Mouse (Mus musculus) right cerebral cortex, adult 18-20 months (tissue): ENCODE measurements around the gene Edf1.

Experiments used
- DNase-seq: peaks from one replicate; pipeline ENCODE4 v3.0.0; 2022; ENCODE audit warnings: mixed read lengths

Edf1 gene

DNA sequence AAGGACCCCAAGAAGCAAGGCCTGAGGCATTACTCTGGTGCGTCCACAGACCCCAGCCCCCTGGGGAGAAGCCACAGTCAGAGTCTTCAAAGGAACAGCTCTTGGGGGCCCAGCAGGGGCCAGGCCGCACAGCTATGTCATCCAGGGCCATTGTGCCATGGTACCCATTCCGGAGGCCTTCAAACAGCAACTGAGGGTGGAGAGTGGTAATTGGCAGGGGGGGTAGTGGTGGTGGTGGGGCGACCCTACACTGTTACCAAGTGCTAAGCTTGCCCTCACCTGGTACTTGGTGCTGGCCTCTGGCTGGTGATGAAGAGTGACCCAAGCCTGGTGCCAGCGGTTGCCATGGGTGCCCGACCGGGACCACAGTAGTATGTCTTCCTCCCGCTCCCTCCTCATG is 8.1 kb downstream of the Edf1 start:
- no peak for DNase-seq

GRCm38 (mm10) chr2:25566558-25566957 is 8.9 kb downstream of the Edf1 start:
- no peak for DNase-seq

DNA sequence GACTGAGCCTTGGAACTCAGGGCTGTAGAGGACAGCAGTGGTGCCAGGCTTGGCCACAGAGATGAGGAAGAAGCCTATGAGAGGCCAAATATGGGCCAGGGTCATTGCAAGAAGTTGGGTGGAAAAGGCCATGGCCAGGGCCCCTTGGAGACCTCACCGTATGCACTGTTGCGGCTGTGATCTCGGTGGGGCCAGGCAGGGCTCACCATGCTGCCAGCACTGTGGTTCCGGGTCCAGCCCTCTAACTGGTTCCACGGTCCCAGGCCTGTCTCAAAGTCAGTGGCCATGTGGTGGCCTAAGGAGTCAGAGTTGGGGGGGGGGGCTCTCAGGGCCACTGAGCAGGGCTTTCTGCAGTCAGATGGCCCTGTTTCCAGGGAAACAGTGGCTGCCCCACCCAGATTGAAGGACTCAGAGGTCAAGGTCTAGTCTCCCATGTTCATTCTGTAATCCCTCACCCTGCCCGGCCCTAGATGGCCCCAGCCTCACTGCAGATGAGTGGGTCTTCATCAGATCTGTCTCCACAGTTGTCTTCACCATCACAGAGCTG is 10.9 kb downstream of the Edf1 start:
- DNase-seq, result no peak

GRCm38 (mm10) chr2:25569323-25569722 is 11.7 kb downstream of the Edf1 start:
- DNase-seq, result no peak

DNA sequence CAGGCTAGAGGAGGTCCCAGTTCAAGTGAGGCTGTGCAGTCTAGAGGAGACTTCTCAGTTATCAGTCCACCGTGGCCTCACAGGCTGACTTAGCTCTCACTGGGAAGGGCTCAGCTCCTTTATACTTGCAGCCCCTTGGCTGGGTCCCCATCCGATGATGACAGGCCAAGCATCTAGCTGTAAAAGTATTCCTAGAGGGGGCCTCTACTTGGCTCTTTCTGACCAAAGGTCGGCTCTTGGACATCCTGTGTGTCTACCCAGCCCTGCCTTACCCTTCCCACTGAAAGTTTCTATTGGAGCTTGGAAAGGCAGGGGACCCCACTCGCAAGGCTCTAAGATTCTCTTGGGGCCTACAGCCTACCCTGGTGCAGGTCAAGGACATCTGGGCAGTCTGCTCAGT is 13.6 kb downstream of the Edf1 start:
- no peak for DNase-seq

DNA sequence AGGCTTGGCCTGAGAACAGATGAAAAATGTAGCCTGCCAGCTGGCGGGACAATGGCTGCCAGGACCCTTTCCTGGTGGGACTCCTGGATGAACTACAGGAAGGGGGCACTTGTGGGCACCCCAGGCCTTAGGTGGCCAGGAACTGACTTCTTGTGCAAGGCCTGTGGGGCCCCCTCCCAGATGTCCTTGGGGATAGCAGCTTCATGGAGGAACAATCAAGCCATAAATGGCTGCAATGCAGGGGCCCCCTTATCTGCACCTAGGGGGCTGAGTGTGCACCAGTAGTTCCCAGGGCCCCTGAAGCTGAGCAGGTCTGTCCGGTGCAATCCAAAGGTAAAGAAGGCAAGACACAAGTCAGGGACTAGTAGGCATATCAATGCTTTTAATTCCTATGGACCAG is 15.4 kb downstream of the Edf1 start:
- no peak for DNase-seq

DNA sequence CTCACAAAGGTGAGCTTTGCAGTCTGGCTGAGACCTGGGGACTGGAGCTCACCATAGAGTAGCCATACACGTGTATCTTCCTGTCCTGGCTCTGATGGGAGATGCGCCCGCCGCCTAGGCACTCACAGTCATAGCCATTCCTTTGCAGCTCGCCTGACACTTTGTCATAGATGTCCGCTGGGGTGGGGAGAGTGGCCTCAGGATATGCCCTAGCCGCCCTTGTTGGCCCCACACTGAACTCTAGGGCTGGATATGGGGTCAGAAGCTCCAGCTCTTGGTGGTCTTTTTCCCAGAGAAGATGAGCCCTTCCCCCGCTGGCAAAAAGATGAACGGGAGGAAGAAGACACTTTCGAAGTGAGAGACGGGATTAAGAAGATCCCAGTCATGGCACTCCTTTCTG is 16.5 kb downstream of the Edf1 start:
- no peak for DNase-seq

- DNase-seq, result peak; percentile 97
These were observed 17.2 kb downstream of the Edf1 start, which contains the start of the genes Mamdc4 and Phpt1 for GRCm38 (mm10) chr2:25574579-25575431. TSS of gene Mamdc4 (minus strand) at chr2:25574845. TSS of gene Phpt1 (minus strand) at chr2:25575224.

- no peak for DNase-seq
These were observed 17.9 kb downstream of the Edf1 start for GRCm38 (mm10) chr2:25575432-25576027.

GRCm38 (mm10) chr2:25576028-25576850 is 18.6 kb downstream of the Edf1 start:
- DNase-seq, result peak; percentile 69

DNA sequence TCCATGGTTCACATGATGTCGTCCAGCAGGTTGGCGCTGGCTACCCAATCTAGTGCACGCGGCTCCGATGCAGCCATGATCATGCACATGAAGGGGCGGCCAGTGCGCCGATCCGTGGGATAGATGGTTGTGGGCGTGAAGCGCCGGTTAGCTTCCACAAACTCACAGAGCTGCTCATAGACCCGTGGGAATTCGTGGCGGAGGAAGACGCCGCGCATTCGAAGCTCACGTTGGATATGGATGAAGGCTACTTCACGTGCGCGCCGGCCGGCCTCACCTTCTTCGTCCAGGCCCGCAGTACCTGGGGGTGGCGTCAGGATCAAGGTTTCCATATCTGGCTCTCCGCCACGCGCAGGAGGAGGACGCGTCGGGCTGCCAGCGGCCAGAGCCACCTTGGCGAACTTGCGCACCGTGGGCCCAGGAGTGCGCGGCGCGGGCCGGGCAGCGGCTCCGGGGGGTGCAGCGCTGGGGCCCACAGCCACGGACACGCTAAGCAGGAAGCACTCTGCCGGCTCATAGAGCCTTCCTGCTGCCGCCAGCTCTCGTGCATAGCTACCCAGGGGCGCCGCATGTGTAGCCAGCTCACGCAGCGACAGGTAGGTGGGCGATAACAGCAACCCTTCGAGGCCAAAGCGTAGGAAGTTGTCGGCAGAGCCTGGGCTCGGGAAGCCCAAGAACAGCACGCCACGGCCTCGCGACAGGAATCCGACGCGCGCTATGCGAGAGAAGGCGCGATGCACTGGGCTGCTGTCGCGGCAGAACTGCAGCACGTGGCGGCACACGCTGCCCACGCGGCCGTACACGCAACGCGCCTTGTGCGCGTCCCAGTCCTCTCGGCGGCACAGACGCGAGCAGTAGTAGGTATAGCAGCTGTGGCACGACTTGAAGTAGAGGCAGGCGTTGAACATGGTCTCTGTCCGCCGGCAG is 19.6 kb downstream of the Edf1 start:
- peak; percentile 56 for DNase-seq

DNA sequence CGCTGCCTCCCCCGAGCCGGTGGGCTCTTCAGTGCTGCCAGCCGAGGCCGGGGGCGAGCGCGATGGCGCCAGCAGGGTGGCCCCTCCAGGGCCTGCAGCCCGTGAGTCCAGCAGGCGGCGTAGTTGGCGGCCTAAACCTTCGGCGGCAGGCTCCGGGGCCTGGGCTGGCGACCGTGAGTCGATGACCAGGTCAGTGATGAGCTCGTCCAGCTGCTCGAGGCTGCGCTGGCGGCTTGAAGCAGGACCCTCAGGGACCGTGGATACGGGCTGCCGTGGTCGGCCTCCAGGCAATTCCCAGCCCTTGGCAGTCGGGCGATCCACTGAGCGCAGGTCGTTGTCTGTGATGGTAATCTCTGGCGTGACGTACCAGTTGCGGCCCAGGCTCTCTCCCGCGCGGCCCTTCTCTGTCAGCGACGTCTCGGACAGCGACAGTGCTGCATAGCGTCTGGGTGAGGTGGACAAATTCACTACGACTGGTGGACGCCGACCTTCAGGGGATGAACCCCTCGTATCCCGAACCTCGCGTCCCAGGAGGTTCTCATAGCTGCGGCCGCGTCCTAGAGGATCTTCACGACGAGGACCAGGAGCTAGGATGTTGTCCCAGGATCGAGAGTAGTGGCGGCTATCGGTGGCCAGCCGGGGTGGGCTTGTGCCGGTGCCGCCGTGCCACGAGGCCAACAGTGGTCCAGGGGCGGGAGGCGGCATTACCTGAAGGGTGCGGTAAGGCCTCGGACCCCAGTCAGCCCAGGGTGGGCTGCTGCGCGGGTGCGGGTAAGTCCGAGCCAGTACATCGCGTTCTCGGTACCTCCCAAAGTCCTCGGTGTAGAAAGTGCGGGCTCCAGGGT is 20.5 kb downstream of the Edf1 start:
- no peak for DNase-seq

DNA sequence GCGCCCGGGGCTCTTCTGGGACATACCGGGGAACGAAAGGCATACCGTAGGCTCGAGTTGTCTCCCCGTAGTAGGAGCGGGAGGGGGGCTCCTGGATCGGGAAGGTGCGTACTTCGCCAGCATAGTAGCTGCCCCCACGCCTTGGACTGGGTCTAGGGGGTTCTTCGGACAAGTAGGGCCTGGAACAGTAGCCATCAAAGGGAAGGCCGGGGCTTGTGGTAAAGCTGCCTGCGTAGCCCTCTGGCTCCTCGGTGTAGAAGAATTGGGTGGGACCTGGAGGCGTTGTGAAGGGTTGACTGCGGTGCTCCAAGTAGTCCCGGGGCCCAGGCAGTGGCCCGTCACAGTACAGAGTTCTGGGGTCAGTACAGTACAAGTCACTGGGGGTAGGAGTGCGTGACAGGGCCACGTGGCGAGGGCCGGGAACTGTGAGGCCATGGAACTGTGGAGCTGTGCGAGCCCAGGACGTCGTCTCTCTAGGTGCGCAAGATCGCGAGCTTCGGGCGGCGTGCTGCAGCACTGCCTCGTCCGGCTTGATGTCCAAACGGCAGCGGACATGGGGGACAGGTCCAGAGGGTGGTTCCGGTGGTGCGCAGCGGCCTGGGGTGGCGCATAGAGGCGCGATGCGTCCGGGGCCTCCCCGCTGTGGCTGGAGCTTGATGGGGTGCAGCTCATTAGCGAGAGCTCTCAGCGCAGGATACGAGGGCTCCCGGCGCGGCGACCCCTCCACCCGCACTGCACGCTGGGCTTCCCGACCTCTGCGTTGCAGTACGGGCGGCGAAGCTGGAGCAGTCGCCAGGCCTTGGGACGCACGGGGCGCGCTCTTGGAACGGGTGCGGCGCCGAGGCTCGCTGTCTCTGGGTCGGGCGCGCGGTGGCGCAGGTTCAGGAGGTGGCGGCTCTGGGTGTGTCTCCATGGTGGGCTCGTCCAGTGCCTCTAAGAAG is 21.4 kb downstream of the Edf1 start:
- no peak for DNase-seq

DNA sequence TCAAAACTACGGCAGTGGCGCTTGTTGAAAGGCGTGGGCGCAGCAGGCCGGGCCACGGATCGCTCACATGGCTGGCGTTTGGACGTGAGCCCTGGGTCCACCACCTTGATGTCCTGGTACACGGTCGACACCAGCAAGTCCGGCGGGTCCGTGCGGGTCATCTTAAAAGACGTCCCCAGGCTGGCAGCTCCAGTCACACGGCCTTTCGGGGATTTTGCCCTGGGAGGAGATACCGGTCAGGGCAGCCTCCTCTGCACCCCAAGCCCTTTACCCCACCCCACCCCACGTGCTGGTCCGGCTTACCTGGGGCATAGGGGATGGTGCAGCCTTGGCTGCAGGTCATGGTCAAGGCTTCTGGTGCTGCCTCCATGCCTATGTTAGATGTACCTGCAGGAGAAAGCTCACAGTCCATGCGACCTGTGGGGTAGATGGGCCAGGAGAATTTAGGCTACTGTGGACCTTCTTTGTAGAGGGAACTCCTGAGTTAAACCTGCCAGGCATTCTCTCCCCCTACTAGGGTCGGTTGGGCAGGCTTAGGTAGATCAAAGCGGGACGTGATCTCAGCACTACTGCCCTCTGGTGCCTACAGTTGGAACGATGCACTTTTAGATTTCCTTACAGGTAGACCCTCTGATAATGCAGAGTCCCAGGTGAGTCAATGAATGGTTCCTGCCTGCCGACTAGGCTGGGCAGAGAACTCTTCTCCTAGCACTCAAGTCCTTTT is 22.3 kb downstream of the Edf1 start:
- DNase-seq, result peak; percentile 65

DNA sequence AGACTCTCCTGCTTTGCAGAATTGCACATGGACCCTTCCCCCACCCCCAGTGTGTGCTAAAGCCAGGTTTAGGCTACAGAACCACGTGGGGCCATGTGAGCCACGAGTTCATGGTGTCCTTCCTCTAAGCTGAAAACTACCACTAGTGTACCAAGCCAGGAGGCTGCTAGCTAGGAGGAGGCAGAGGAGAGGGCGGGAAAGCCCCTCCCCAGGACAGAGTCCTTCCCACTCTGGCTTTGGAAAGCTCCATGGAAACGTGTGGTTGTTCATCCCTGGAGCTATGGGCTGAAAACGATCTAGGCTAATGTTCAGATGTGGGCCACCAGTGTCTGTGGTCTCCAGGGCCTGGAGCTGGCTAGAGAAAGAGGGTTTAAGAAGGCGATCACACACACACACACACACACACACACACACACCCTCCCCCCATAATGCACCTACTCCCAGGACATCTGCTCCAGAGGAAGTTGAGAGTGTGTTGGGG is 23.0 kb downstream of the Edf1 start:
- DNase-seq, result peak; percentile 47

GRCm38 (mm10) chr2:25581294-25581864 is 23.7 kb downstream of the Edf1 start, which contains the start of gene Ajm1:
TSS of gene Ajm1 (minus strand) at chr2:25581757.
- DNase-seq, result peak; percentile 88

DNA sequence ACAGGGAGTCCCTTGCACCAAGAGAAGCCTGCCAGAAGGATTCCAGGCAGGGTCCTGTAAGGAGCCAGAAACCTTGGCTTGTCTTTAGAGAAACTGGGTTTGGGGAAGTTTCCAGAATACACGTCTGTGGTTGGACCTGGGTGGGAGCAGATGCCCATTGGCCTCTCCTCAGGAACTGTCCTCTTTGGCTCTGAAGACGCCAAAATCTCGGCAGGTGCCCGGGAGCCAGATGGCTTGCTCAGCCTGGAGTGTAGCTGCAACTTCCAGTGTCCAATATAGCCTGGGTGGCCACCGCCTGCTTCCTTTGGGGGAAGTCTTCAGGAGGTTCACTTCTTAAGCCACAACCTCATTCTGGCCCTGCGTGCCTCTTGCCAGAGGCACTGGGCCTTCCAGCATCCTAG is 24.3 kb downstream of the Edf1 start:
- peak; percentile 38 for DNase-seq

GRCm38 (mm10) chr2:25582466-25583119 is 24.9 kb downstream of the Edf1 start:
- DNase-seq, result peak; percentile 90
